Mouse (Mus musculus) ovary, adult 18-20 months (tissue): Measurements from ENCODE around the gene Rasl12.

Experiments used
- DNase-seq: peaks from one replicate; pipeline ENCODE4 v3.0.0; 2022; ENCODE audit warnings: low spot score, mixed read lengths

Gene Rasl12

DNA sequence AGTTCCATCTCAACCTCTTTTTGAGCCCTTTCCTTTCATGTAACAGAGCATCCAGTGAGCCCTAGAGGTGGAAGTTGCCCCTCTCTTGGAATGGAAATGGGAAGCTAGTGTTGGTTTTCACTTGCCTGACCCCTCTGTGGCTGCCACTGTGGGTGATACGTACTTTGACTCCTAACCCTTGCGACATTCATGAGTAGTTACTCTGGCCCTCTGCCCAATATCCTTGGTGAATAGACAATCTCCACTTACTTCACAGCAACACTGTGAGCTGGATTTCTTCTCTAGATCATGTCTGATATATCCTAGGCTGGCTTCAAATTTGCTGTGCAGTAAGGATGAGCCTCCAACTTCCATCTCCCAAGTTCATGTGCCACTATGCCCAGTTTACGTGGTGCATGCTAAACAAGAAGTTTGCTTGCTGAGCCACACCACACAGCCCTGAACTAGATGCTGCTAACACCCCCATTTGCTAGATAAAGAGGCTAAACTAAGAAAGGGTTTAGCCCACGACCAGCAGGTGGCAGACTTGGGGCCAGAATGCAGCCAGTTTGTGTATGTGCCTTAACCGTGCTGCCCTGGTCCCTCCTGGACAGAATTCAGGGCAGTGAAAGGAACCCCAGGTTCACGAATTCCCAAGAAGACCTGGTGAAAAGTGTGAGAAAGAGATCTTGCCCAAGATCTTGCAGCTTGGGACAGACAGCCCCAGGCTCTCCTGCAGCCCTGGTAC lies 5.5 kb upstream of the Rasl12 start:
- DNase-seq, result no peak

DNA sequence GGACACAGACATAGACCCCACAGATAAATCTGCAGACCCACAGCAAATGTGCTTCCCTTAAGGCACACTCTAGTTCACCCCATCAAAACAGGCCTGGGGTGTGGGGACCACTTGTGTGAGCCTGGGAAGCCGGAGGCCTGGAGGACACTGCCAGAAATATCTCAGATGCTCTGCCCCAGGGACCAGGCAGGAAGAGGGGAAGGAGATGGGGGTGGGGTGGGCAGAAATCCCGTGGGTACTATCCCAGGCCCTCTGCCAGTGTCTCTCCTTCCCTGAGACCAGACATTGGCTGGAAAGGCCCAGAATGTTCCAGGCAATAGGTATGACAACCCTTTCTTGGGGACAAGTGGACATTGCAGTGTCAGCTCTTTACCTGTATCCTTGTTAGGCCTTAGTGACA lies 4.7 kb upstream of the Rasl12 start:
- DNase-seq, result no peak

DNA sequence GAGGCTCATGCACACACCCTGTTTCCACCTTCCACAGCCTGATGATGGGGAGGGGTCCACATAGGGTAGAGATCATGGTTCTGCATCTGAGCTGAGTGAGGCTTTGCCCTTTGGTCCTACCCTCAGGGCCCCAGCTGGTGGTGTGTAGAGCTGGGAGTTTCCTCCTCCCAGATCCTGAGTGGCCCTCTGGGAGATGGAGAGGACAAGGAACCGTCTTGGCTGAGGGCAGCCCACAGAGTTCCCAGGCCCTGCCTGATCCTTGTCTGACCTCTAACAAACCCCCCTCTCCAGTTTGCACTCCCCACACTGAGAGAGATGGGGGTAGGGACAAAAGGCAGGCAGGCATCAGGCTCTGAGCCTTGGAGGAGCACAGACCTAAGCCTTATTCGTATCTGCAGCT lies 3.9 kb upstream of the Rasl12 start:
- no peak for DNase-seq

DNA sequence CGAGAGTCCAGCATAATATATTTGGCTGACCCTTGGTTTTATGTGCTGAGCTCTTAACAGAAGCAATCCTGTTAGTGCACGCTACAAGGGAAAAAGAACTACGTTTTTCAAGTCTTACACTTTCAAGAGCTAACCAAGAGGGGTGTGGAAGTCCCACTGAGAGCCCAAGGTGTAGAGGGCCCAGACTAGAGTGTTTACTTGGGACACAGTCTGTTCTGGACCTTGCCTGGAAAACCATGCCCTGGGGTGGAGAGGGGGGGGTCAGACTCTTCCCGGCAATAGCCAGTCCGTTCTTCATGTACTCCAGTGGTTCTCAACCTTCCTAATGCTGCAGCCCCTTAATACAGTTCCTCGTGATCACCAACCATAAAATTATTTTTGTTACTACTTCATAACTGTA lies 1.6 kb downstream of the Rasl12 start:
- no peak for DNase-seq

DNA sequence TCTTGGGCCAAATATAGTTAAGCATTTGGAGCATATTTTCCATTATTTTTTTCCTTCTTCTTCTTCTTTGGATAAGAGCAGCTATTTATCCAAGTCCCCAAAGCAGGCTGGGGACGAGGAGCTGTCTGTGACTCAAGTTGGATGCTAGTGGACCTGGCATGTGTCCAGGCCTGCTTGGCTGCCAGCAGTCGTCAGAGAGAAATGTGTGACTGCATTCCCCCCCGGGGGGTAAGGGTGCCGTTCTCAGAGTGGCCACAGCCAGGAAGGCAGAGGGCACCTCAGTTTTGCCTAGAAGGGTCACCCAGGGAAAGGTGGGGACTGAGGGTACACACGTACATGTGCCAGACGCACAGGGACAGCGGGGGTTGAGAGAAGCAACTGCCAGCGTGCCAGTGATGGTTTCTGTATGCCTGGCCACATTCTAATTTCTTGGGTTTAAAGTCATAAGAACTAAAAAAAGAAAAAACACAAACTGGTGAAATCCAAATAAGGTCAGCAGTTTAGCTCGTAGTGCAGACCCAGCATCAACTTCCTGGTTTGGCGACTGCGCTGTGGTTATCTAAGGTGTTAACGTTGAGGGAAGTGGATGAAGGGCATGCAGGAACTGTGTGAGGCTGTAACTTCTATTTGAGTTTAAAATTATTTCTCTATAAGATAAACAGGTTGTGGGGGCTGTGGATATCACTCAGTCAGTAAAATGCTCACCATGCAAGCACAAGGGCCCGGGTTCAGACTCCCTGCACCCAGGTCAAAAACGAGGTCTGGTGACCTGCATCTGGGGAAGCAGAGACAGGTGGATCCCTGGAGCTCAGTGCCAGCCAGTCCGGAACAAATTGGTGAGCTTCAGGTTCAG lies 6.3 kb downstream of the Rasl12 start:
- no peak for DNase-seq

DNA sequence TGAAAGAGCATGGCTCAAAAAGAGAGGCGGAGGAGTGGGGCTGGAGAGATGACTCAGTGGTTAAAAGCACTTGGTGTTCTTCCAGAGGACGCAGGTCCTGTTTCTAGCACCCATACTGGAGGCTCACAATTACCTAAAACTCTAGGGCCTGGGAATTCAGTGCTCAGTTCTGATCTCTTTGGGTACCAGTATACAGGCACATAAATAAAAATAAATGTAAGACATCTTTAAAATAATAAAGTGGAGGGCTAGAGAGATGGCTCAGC lies 6.8 kb downstream of the Rasl12 start:
- DNase-seq, result no peak

DNA sequence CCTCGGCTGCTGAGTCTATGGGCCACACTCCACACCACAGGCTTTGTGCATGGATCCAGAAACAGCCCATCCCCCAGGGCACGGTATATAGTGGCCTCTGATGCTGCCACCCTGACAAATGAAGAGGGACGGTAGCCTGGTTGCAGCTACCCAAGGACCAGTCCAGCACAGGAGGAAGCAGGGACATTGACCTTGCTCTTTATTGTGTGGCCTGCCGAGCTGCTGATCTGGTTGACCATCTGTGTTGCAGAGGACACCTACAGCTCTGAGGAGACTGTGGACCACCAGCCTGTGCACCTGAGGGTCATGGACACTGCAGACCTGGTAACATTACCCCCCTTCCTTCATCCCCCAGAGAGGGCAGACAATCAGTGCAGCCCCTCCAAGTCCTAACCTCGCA lies 9.0 kb downstream of the Rasl12 start:
- no peak for DNase-seq

DNA sequence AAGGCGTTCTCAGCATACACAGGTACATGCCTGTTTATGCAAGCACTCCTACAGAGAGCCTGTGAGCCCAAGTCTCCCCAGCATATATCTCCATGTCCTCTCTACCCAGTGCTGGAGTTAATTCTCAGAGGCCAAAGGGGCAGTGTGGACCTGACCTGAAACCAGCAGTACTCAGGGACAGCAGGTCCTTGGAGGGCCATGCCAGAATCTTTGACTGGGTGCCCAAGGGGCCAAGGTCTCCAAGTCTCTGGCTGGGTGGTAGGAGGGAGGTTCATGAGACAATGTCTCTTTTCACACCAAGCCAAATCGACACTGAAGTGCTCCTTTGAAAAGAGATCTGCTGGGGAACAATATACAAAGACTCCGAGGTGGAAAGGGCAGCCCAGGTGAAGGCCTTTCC lies 9.6 kb downstream of the Rasl12 start:
- peak; percentile 40 for DNase-seq

DNA sequence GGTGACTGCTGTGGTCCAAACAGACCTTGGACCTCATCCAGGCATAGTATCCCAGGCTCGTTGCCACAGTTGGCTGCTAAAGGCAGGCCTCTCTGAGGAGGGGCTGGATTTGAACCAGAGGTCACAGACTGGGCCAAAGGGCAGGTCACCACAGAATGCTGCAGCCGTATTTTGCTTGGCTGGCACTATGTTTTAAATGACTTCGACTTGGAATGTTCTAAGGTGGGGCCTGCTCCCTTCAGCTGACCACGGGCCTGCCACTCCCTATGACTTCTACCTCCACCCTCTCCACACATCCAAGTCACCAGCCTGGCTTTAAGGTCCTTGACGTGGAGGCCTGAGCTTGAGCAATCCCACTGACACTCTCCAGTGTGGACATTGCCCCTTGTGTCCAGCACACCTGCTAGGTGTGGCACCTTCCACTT lies 10.6 kb downstream of the Rasl12 start:
- no peak for DNase-seq

DNA sequence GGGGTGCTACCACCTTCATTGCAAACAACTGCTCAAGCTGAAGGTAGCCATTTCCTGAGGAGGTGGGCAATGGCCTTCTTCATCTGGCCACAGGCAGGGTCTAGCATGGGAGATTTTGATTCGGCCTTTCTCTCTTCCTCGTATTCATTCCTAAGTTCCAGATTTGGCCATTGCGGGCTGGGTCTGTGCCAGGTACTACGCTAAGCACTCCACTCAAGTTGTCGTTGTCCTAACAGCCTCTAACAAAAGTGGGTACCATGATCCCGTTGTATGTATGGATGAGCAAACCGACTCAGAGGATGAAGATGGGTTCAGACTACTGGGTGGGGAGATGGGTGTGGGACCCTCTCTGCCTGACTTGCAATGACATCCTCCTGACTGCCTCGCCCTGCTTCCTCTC lies 12.1 kb downstream of the Rasl12 start:
- DNase-seq, result no peak

DNA sequence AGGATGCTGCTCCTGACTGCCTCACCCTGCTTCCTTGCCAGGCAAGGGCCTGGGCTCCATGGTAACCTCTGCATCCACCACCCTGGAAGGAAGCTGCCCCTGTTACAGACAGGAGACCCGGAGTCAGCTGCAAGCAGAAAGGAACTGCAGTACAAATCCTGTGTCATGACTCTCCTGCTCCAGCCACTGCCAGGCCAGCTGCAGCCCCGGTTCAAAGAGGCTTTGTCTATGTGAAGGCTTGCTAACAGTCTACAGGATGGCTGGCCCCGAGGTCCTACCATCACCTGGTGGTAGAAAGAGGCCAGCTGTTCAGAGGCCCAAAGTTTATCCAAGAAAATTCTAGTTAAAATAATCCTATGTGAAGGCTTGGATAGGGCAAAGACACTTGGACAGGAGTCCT lies 13.0 kb downstream of the Rasl12 start:
- no peak for DNase-seq

DNA sequence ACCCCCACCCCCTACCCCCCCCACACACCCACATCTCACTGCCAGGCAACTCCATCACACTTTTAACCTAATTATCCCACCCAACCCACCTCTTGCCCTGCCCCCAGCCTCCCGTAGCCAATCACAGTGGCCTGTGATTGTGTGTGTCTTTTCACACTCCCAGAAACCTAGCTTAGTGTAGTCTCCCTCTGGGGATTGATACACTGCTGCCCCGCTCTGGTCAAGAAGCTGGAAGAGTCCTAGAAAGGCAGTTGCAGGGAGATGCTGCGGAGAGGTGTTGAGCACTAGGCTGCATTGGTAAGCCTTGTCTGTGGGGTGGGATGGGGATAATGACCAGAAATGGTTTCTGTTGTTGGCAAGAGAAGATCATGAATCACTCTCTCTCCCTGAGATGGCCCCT lies 19.4 kb downstream of the Rasl12 start:
- DNase-seq, result no peak

DNA sequence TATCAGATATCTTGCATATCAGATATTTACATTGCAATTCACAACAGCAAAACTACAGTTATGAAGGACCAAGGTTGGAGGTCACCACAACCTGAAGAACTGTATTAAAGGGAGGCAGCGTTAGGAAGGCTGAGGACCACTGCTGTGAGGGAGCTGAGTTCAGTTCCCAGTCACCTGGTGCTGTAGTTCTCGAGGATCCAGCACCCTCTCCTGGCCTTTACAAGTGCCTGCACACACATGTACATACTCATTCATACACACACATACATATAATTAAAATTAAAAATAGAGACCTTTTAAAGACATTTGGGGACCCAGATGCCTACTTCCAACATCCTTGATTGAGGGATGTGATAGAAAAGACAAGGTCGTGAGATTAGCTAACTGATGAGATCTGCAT lies 21.3 kb downstream of the Rasl12 start:
- DNase-seq, result no peak

DNA sequence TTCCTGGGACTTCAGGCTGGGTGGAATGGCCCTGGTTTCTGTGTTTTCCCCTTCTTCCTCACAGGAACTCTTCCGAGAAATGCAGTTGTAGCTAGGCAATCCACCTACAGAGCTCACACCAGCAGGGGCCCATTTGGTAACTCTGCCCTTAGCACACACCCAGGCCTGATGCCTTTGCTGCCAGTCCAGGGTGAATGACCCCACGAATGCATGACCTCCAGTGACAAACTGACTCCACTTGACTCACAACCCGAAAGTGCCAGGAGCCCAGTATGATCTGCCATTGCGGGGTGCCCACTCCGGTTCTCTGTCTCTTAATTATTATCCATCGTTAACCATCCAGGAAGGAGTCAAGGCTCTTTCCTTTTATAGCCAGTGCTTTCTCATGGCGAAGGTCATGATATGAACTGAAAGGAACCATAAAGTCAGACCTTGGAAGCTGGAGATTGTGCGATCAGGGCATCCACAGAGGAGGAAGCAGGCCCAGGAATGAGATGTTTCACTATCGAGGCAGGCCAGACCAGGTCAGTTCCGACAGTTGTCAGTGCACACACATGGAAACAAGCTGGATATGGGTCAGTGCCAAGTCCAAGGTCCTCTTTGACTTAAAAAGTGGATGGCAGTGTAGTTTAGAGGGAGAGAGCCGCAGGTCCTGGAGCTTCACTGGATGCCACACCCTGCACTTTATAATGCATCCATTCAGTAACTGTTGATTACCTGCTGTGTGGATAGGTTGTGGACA lies 24.6 kb downstream of the Rasl12 start, which contains the start of gene Slc51b:
Slc51b (minus strand) TSS at position 196 of the 742 bp plus-strand sequence.
- no peak for DNase-seq

DNA sequence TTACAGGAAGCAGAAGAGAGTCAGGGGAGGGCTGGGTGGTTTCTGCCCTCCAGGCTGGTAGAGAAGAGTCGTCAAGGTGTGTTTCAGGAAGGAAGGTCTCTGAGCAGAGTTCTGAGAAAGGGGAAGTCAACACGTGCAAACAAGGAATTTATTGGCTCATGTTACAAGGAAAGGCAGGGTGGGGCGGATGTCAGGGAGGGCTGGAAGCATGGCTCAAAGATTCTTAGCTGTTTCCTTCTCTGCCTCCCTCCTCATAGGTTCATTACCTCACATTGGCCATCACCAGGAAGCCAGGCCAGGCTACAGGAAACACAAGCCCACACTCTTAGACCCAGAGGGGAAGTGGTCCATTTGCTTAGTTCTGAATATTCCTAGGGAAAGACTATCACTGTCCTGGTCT lies 26.1 kb downstream of the Rasl12 start:
- DNase-seq, result no peak

DNA sequence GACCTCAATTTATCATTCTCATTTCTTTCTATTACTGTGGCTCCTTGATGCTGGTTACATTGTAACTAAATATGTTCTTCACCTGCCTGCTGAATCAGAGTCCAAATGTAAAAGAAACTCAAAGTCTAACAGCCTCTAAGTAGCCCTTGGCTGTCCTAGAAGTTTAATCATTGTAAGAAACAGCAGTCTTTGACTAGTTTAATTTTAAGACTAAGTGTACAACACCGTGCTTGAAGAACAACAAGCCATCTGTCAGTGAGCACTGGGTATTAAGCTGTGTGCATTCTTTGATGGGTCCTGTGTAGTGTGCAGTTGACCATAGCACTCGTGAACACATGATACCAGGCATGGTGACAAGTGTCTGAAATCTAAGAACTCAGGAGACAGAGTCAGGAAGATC lies 29.2 kb downstream of the Rasl12 start:
- no peak for DNase-seq

DNA sequence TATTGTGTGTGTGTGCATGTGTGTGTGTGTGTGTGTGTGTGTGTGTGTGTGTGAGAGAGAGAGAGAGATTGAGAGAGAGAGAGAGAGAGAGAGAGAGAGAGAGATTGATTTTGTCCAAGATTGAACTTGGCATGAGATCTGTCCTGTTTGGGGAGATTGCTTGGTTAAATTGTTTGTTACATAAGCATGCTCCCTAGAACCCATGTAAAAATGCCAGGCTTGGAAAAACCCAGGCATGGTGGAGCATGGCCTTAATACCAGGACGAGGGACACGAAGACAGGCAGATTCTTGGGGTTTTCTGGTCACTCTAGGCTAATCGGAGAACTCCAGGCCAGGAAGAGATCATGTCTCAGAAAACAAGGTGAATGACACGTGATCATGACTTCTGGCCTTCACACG lies 29.7 kb downstream of the Rasl12 start:
- no peak for DNase-seq

DNA sequence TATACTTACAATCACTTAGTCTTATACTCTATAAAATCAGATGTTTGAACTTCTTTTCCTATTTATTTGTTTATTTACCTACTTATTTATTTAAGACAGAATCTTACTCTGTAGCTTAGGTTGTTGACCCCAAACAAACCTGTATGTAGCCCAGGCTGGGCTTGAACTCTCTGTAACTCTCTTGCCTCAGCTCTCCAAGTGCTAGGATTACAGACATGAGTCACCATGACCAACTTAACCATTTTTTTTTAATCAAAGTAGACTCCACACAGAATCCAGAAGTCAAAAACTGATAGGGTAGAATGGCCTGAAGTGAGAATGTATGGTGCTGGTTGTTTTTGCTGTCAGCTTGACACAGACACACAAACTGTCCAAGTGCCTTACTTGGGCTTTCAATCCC lies 32.1 kb downstream of the Rasl12 start:
- DNase-seq, result no peak

DNA sequence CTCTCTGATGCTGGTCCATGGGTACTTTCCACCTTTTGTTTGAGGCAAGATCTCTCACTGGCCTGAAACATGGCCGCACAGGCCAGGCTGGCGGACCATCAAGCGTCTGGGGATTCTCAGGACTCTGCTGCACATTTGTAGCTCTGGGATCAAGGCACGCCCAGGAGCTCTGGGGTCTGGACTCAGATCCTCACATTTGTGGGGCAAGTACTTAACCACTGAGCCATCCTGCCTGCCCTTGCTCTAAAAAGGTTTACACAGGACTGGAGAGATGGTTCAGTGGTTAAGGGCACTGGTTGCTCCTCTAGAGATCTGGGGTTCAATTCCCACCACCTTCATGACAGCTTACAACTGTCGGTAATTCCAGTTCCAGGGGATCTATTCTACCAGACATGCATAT lies 32.6 kb downstream of the Rasl12 start:
- DNase-seq, result no peak

DNA sequence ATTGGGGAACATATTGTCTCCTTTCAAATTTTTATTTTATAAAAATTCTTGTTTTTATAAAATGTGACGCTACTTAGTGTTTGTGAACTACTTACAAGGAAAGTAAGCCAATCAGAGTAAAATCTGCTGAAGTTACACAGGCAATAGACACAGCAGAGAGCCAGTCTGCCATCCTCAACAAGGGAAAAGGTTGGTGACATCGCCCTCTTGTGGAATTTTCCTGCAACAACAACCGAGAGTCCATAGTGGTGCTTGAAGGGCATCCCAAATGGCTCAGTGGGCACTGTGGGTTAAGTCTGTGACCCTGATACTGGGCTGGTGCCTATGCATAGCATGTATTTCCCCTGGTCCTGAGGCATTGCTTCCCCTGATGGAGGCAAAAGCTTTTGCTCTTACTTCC lies 33.9 kb downstream of the Rasl12 start:
- peak; percentile 44 for DNase-seq

DNA sequence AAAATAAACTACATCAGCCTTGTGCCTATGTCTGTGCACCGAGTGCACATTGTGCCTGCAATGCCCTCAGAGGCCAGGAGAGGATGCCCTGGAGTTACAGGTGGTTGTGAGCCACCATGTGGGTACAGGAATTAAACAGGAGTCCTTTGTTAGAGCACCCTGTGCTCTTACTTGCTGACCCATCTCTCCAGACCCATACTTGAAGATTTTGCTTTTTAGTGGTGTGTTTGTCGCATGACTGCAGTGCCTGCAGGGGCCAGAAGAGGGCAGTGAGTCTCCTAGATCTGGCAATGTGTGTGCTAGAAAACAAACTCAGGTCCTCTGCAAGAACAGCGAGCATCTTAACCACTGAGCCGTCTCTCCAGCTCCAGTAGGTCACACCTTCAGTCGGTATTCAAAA lies 35.8 kb downstream of the Rasl12 start:
- no peak for DNase-seq

DNA sequence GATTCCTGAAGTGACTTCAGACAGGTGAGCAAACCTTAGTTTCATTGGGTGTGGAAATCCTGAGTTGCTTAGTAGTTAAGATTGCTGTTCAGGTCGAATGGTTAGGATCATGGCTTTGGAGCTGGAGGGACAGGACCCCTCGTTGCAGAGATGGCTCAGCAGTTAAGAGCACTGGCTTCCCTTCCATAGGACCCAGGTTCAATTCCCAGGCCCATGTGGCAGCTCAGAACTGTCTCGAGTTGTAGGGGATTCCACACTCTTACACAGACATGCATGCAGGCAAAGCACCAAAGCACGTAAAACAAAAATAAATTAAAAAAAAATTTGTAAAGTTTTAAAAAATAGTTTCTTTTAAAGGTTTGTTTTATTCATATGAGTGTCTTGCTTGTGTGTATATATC lies 36.9 kb downstream of the Rasl12 start:
- DNase-seq, result no peak

DNA sequence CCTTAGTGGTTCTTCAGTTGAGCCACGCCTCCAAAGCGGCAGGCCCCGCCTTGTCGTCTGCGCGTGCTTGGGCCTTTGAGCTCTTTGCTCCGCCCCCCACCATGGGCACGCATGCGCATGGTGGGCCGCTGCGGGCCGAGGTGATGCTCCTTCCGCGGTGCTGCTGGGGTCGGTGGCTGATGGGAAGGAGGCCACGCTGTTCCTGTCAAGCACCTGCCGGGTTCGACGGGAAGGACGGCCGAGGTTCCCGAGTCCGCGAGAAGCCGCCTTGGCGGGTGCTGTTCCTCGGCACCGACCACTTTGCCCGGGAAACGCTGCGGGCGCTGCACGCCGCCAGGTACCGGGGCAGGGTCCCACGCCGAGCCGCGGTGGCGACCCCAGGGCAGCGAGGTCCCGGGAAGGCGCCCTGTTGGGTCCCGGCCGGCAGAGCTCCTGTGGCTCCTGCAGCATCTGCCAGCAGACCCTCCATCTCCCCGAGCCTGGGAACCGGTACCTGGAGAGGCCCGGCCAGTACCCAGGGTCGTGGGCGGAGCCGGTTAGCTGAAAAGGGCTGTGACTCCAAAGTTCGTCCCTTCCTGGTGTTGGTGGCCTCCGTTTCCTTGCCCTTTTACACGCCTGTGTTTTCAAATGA lies 37.5 kb downstream of the Rasl12 start, which contains the start of gene Mtfmt:
Mtfmt (plus strand) TSS at position 112 of the 631 bp plus-strand sequence.
- DNase-seq, result peak; percentile 84
